Mouse (Mus musculus) erythroblast, embryonic 14.5 days (primary cell): ENCODE results near the gene Hdac1.

Experiments used
- GATA1 ChIP-seq: IDR thresholded peaks from 2 replicates; pipeline ENCODE4 v1.6.1; 2012; ENCODE audit warnings: low read length, inconsistent platforms, mixed read lengths
- TAL1 ChIP-seq: IDR thresholded peaks from 3 replicates; pipeline ENCODE4 v1.6.1; 2012; ENCODE audit warnings: low read length, inconsistent platforms, mixed read lengths

DNA sequence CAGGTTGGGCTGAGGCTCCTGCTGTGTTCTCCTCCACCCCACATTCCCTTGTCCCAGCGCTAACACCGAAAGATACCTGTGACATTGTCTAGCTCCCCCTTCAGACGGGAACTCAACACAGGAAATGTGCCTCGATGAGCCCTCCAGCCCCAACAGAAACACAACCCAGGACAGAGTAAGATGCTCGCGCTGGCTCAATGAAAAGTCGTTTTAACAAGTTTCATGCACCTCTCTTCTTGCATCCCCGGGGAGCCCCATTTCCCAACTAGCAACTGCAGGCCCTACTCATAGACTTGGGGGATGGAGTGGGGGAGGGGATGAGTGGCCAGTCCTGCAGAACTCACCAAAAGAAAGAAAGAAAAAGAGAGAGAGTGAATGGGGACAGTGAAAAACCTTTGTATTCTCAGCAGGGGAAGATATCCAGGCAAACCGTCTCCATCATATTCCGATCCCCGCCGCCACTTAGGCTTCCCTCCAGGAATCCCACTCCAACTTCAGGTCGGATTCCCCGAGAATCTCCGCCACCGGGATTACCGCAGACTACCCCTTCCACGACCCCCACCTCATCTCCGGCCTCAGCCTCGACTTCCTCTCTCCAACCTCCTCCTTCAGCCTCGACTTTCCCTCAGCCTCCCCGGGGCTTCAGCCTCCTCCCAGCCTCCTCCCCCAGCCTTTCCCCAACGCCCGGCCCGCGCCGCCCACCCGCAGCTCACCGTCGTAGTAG is 483 bp downstream of the Hdac1 start:
- no peak for TF ChIP-seq TAL1
- no peak for TF ChIP-seq GATA1
